Mouse (Mus musculus) G1E (cell line): ENCODE measurements at regions not wholly inside any gene's neighbourhood (a gene's known extent, or its start where the extent isn't known, plus 50 kb on each side); places are given as distances from the start of the nearest gene placed in this dataset.

Experiments
- CTCF ChIP-seq: IDR thresholded peaks from 2 replicates; pipeline ENCODE4 v1.5.1; 2012; ENCODE audit warnings: low read depth, low read length, inconsistent platforms, mixed read lengths
- GATA1 ChIP-seq: IDR thresholded peaks from 2 replicates; pipeline ENCODE4 v1.6.1; 2012; ENCODE audit warnings: borderline replicate concordance, low read length, inconsistent platforms, mixed read lengths
- GATA2 ChIP-seq: IDR thresholded peaks from 2 replicates; pipeline ENCODE4 v1.6.1; 2012; ENCODE audit warnings: low read depth, low read length, inconsistent platforms, borderline replicate concordance
- TAL1 ChIP-seq: conservative IDR thresholded peaks from 2 replicates; pipeline ENCODE4 v1.6.1; 2012; ENCODE audit warnings: low read depth, low read length, inconsistent platforms, mixed read lengths

- TF ChIP-seq TAL1 (no peak), CTCF (no peak), GATA2 (no peak), GATA1 (no peak)
Measured at GRCm38 (mm10) chr5:43384689-43385375, 130.5 kb upstream of the C1qtnf7 start.
